Mouse (Mus musculus) cerebellum, postnatal 25 days (tissue): Measurements from ENCODE around the gene Pigo.
A peak's percentile ranks its signal among the peaks of the same experiment; 100 is the strongest.

Experiments used
- DNase-seq, 2 experiments: peaks; one replicate each; pipeline ENCODE4 v3.0.0; 2021; ENCODE audit warnings: mixed read lengths in 2 of 2

Pigo gene

DNA sequence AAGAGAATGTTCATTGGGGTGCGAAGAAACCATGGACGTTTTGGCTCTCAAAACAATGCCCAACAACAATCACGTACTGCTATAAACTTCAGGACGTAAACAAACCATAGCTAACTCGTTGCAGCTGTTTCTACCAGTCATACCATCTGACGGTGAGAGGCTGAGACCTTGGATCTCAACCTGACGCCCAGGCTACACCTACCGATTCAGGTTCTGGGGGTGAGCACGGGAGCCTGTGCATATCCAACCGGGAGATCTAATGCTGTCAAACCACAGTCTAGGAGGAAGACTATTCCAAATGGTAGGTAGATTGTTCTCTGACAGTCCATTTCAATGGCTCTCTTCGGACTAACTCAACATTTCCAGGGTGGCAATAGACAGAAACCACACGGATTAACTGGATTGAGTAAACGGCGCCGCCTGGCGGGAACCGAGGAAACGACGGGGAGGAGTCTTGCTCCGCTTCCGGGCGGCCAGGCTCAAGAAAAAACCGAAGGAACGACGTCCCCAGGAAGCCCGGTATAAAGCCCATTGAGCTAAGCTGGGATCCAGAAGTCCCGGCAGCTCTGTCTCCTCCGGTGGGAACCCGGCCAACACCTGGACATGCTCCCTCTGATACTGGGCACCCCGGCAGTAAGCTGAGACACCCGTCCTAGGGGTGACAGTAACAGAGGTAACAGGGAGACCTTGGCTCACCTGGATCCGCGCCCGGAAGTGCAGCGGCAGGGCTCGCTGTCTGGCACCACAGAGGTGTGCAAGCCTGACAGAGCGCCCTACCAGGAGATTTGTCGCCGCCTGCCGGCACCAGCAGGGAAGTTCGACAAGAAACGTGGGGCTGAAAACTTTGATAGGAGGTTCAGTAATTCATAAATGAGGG lies at the start of gene Pigo:
Pigo (minus strand) TSS at position 736 of the 877 bp plus-strand sequence.
- peak; percentile 99 for DNase-seq

DNA sequence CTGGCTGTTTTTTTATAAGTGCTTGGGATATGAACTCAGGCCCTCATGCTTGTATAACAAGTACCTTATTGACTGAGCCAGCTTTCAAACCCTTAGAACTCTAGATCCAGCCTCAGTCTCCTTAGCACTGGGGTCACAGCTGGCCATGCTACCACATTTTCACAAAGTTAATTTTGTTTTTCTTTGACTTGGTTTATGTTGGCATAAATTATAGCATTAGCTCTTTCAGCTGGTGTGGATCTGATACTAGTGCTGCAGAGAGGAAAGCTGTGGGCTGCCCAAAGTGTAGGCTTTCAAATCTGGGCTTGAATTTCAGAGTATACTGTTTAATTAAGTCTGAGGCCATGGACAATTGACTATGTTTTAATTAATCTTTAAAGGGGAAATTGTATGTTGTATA lies 49.3 kb upstream of the Pigo start:
- no peak for DNase-seq

DNA sequence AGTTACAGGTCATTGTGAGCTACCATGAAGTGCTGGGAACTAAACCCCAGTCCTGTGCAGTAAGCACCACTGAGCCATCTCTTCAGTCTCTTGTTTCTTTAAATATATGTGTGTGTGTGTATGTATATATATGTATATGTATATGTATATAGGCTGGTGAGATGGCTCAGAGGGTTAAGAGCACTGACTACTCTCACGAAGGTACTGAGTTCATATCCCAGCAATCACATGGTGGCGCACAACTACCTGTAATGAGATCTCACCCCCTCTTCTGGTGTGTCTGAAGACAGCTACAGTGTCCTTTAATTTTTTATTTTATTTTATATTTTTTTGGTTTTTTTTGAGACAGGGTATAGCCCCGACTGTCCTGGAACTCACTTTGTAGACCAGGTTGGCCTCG lies 39.9 kb upstream of the Pigo start:
- no peak for DNase-seq

DNA sequence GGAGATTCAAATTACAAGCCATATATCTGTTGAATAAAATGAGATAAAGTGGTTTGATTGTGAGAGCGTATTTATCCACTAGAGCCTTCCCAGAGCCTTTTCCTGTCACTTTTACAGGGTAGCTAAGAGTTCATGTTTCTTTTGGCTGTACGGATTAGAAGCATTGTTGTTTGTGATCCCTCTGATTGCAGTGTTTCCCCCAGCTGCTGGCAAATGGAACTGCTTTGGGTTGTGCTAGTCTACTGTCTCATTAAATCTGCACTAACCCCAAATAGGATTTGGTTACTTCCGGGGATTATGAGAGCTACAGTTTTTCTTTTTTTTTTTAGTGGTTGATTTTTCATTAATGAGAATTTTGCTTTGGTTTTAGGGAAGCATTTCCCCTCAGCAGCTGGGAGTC lies 34.7 kb upstream of the Pigo start:
- DNase-seq: no peak

DNA sequence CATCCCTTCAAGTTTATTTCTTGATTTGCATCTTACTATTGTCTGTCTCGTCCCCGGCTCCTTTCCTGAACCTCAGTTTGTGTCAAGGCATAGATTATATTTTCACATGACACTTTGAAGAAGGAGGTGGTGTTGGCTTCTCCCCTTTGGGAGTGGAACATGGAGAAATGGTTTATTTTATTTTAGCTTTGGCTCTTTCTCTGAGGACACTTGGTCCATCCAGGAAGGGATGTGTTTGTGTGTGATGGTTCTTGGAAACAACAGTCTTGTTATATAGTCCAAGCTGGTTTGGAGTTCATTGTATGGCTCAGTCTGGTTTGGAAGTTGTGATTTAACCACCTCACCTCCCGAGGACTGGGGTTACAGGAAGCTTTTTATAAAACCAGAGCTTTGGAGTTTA lies 34.1 kb upstream of the Pigo start:
- no peak for DNase-seq

DNA sequence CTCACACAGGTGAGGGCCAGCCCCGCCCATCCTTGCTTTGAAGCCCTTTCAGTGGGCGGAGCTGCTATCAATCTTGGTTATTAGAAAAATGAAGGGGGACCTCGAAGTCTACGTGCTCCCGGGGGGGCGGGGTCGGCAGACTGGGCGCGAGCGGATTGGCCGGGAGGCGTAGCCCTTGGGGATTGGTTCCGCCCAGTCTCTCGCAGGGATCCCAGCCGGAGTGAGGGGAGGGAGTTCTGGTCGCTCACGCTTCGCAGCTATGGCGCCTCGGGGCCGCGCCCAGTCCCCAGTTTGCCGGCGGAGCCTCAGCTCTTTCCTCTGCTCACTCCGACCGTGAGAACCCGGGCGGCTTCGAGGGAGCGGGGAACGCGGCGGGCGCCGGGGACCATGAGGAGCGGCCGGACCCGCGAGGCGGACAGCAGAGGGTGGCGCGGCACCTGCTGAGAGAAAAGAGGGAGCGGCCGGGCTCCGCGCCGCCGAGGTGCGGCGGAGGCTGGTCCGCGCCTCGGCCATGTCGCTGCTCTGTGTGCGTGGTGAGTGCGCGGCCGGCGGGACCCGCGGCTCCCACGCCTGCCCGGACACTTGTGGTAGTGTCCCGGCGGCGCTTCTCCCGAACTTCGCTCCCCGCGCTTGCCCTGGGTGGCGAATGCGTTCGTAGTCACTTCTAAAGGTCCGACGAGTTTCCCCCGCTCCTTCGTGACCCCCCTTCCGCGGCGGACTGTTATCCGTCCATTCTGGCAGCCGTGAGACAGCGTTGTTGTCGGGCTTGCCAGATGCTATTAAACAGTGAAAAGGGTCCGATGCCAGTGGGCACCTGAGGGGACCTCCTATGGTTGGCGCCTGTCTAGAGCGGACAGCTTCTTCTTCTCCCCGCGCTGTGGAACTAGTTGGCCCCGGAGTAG lies 33.4 kb upstream of the Pigo start, which contains the start of gene Unc13b:
Unc13b (plus strand) TSS at position 201 of the 902 bp plus-strand sequence.
- DNase-seq: peak; percentile 95 to 98

DNA sequence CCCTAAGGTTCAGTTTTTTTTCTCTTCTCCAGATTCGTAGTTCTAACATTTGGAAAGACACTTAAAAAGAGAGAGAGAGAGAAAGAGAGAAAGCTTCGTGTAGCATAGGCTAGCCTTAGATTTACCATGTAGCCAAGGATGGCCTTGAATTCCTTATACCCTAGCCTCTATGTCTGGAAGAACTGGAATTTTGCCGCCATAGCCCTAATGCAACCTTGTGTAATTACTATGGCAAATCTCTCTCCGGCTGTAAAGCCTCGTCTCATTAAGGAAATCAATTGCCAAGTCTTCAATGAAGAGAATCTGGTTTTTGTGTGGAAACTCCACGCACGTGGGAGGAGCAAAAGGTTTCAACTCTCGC lies 32.8 kb upstream of the Pigo start:
- no peak for DNase-seq

DNA sequence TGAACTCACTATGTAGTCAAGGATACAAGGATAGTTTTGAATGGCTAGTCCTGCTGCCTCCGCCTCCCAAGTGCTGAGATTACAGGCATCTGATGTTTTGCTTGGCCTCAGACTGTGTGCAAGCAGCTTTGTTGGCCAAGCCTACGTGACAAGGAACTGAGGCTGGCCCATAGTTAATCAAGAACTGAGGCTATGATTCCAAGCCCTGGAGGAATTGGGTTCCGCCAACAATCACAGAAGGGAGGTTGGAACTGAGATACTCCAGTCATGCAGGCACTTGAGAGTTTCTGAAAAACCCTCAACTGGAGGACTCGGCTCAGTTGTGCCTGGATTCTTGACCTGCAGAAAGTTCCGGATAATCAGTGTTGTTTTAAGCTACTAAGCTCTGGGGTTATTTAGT lies 32.0 kb upstream of the Pigo start:
- no peak for DNase-seq

DNA sequence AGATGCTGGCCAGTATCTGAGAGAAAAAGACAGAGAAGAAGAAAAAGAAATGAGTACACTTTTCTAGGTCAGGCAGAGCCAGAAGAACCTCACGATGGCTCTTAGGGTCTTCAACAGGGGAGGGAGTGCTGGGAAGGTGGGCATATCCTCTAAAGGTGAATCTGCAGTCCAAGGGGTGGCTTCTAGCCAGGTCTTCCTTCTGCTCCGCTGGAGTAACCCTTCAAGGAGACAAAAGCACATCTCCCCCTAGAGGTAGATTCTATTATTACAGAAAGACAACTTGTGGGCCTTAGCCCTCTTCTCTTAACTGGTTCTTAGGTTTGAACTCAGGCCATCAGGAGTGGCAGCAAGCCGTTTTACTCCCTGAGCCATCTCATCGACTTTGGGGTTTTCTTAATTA lies 27.0 kb upstream of the Pigo start:
- peak; percentile 67 to 81 for DNase-seq

DNA sequence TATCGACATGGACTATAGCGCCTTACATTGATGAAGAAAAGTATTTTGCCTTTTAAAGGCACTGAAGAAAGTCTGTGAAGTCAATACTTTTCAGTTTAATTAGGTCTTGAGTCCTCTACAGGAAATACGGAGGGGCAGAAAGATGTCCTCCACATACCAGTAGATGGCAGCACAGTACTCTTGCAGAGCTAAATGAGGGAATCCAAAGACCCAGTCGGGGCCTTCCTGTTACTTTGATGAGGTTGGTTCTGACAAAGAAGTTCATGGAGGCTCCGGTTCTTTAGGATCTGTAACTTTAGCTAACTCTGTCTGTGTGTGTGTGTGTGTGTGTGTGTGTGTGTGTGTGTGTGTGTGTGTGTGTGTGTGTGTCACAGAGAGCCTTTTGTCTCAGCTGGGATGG lies 21.6 kb upstream of the Pigo start:
- DNase-seq: peak; percentile 63 to 80

DNA sequence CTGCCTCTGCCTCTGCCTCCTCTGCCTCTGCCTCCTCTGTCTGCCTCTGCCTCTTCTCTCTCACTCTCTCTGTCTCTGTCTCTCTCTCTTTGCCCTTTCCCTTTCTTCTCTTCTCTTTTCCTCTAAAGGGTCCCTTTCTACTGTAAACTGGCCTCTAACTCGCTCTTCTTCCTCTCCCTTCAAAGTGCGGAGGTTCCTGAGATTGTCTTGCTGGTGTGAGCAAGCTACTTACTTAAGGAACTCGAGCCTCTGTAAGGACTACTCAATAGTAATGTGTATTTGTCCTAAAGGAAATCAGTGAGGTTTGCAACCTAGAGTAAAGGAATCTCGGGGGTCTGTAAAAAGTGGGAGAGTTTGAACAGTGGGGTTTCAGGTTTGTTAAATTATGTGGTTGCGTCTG lies 21.0 kb upstream of the Pigo start:
- no peak for DNase-seq

DNA sequence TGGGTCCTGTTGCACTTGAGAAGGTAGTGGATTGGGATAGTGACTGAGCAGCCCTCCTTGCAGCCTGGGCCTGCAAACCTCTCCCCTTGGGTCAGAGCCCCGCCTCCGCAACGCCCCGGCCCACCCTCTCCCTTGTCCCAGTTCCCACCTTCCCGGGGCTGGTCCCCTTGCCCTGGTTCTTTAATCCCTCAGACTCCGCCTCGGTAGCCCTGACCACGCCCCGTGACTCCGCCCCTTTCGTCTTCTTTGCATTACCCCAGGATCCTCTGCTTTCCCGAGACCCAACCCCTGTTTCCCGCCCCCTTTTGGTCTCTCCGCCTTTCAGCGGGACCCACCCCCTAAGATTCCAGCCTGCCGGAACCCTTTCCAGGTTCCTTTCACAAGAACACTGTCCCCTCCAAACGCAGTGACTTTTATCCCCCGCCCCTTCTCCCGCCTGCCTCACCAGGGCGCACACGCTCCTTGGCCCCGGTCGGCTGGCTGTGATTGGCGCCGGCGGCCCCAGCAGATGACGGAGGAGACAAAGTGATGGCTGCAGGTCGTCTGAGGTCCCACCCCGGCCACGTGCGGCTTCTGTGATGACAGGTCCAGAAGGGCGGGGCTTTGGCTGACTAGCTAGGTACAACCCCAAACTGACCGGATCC lies 20.2 kb upstream of the Pigo start, which contains the start of gene Fam214b:
Fam214b (minus strand) TSS at position 562 of the 644 bp plus-strand sequence.
- DNase-seq: peak; percentile 92 to 96

DNA sequence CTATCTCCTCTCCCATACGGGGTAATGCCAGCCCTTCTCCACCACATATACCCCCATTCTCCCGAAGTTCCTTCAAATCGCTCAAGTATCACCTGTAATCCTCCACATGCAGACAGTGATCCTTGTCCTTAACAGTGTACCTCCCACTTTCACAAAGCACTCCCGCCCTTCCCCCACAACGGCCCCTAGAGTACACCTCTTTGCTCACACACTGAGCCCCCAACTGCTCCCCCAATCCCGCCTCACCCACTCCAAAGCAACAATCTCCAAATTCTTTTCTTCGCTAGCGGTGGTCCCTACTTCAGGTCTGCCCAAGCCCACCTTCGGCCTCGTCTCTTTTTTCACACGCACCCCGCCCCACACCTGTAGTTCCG lies 19.7 kb upstream of the Pigo start:
- no peak for DNase-seq

DNA sequence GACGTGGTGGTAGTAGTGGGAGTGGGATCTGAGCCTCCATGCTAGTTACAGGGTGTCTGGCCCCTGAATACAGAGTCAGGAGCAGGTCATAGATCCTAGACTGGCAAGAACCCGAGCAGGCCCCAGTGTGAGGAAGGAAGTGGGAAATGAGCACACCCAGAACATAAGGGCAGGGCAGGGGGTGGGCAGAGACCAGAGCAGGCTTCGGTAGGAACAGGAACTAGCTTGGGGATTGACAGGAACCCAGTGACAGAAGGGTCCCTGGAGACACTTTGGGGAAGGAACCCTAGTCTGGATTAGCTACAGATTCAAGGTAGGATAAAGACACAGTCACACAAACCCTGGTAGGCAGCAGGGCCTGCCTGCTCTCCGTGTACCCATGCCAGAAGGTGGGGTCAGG lies 19.1 kb upstream of the Pigo start:
- no peak for DNase-seq

DNA sequence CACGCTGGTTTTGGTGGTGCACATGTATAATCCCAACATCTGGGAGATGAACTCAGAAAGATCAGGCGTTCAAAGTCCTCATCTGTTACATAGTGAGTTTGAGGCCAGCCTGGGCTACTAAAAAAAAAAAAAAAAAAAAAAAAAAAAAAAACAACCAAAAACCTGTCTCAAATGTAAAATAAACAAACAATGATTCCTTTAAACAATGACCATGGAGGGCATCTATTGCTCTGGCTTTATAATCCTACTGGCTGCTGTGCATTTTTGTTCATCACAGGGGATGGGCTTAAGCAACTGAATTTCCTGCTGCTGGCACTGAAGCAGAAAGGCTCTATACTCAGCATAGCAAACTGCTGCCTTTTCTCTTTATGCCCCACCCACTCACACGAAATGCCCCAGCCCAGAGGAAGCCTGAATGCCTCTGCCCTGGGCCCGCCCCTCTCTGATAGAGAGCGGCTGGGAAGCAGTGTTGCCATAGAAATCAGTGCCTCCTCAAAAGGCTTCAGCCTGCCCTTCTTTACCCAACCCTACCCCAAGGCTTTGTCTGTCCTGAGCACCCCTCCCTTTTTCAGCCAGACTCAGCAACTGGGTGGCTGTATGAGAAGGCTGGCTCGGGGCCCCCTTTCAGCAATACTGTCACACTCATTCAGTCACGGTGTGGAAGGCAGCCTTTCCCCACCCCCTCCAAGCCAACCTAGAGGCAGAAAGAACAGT lies 18.2 kb upstream of the Pigo start:
- no peak for DNase-seq

DNA sequence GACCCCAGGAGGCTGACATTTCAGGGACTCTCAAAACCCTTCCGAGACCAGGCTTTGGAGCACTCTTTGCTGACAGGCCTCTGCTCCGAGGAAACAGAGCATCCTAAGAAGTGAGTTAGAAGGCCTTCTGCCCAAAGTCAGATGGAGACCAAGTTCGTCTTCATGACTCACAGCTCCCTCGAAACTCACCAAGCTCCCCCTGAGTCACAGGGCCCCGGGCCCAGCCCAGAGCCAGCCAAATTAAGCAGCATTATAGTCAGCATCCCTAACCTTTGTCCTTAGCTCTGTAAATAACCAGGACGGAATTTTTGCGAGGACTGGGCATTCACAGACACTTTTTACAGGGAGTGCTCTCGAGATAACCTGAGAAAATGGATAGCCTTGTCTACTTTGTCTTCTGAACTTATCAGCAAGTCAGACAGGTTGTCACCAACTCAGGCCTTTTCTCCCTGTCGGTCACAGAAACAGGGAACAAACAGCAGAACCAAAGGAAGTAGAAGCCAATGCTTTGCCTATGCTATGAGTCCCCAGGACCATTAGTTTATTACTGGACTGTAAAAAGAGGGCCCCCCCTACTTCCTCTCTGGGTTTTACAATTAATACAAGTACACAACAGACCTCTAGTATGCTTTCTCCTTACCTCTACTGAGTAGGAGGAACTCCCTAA lies 15.4 kb upstream of the Pigo start:
- DNase-seq: no peak

DNA sequence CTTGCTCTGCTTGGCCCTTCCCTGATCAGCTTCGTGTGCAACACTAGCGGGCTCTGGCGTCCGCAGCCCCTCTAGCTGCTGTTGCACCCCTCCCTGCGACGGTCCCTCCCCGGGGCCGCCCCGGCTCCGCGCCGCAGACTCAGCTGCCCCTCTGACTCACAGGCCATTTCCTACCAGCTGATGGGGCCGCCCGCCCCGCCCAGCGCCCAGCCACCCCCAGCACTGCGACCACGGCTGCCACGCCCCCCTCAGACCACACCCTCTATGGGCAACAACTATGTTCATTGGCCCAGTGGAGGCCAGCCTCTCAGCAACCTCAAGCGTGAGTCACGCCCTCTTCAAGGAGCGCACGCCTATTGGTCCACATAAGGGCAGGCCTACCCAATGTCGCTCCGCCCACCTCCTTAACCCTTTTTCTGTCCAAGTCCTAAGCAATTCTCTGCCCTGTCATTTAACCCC lies 14.5 kb upstream of the Pigo start:
- DNase-seq: peak; percentile 92 to 97

DNA sequence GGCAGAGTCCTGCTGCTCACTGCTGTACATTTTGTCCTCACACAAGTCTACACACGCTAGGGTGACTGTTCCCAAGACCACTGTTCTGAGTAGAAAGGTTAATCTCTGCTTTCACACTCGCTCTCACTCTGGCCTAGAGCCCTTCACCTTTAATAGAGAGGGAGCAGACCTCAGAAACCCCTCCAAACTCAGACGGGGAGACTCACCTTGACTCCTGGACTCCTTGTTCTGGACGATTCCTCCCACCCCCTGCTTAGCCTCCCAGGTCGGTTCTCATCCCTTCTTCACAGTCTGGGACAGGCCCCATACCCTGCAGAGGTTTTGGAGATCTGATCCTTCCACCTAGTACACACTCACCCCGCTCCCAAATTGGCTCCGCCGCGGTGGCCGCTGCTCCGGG lies 14.0 kb upstream of the Pigo start:
- no peak for DNase-seq

DNA sequence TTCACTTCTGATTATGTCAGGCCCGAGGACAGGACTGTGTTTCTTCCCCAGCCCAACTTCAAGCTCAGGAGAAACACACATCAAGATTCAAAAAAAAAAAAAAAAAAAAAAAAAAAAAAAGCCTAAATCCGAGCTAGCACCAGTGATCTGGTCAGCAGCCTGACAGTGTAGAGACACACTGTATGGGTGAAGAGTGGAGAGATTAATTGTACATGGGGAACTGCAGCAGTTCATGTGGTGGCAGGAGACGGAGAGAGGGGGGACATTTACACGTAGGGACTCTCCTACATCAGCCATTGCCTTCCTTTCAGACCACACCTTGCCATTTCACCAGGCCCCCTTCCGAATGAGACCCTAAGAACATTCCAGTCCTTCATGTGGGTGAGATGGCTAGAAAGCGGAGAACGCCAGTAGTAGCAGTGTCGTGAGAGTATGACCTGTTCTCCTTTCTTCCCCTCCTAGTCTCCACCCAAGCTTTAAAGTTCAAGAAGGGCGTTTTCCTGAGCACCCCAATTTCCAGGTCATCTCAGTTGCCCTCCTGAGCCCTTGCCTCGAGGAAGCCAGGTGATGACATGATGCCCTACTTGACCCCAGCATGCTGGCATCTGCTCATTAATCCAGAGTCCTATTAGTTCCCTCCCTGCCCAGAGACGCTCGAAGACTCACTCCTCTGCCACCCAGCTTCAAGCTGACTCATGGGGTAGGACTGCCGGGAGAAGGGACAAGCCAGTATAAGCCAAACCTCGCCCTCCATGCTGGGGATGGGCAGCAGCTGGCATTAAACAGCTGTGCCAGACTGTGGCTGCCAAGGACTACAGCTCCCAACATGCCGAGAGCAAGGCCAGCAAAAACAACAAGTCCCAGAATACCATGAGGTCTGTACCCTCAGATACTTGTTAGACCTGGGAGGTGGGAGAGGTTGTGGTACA lies 13.2 kb upstream of the Pigo start:
- no peak for DNase-seq

DNA sequence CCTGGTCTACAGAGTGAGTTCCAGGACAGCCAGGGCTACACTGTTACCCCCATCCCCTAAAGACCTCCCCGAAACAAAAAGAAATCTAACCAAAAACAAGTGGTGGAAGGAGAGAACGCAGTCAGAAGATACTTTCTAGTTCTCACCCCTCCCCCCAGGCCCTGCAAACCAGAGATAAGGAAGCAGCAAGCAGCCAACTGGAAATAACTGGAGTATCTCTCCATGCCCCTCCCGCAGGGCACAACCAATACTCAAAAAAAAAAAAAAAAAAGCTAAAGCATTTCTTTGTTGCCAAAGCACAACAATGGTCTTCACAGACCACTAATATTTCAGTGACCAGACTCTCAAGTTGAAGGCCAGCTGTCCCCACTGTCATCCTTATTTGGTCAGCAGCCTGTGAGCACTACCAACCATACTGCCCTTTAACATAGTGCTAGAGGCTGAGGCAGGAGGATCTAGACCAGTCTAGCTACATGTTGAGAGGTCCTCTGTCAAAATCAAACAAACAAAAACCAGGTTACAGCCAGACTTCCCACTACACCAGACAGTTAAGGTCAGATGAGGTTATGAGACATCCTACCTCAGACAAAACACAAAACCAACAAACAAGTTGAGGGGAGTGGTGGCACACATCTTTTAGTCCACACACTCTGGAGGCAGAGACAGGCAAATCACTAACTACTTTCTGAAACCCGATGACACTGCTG lies 12.4 kb upstream of the Pigo start:
- no peak for DNase-seq
